Mouse (Mus musculus) mouse trophoblast stem cell (cell line): Measurements from ENCODE around the gene Slc35g3.
"Not testable (repeated sequence)": the region's sequence is repeated elsewhere in the genome, so short reads cannot be mapped to it uniquely, and the experiment has no call there.

Source experiments
- in situ Hi-C, 2 experiments: fragments of 300-500 bp; cut with MseI, MboI; formaldehyde crosslinking; loops; 2 replicates in 1 of 2; 3 replicates in 1 of 2; pipeline ENCODE4 v1.15.1; 2025

The Slc35g3 gene

GRCm38 (mm10) chr11:69757303-69758089 lies 4.3 kb downstream of the Slc35g3 start:
- in situ Hi-C loops: no loop called here

- in situ Hi-C loops: no loop called here
These were observed 7.1 kb downstream of the Slc35g3 start for GRCm38 (mm10) chr11:69754701-69755100.

GRCm38 (mm10) chr11:69754233-69754632 lies 7.5 kb downstream of the Slc35g3 start:
- in situ Hi-C loops: no loop called here

GRCm38 (mm10) chr11:69752686-69753085 lies 9.1 kb downstream of the Slc35g3 start:
- in situ Hi-C loops: no loop called here

GRCm38 (mm10) chr11:69751635-69752034 lies 10.1 kb downstream of the Slc35g3 start:
- in situ Hi-C loops: no loop called here

GRCm38 (mm10) chr11:69731408-69731807 lies 30.4 kb downstream of the Slc35g3 start:
- in situ Hi-C loops: not testable (repeated sequence)

DNA sequence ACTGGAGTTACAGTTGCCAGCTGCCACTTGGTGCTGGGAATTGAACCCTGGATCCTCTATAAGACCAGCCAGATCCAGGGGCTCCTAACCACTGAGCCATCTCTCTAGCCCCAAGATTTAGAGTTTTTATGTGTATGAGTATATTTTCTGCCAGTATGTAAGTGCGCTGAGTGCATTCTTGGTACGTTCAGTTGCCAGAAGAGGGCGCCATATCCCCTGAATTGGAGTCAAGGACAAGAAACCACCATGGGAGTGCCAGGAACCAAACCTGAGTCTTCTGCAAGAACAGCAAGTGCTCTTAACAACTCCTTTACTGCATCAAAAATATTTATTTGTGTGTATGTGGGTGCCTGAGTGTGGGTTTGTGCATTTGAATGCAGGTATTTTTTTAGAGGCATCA lies 32.7 kb downstream of the Slc35g3 start:
- in situ Hi-C loops: no loop called here

DNA sequence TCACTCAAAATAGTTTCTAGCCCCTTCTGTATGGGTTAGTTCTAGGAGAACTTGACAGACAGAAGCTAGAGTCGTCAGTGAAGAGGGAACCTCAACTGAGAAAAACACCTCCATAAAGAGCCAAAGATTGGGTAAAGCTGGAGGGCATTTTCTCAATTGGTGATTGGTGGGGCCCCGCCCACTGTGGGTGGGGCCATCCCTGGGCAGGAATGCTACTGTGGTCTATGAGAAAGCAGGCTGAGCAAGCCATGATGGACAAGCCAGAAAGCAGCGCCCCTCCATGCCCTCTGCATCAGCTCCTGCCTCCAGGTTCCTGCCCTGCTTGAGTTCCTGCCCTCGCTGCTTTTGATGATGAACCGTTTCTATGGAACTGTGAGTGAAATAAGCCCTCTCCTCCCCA lies 35.8 kb downstream of the Slc35g3 start:
- in situ Hi-C loops: no loop called here

- in situ Hi-C loops: no loop called here
These were observed 38.7 kb downstream of the Slc35g3 start for GRCm38 (mm10) chr11:69723074-69723473.

- in situ Hi-C loops: no loop called here
These were observed 40.9 kb downstream of the Slc35g3 start for GRCm38 (mm10) chr11:69720852-69721251.

DNA sequence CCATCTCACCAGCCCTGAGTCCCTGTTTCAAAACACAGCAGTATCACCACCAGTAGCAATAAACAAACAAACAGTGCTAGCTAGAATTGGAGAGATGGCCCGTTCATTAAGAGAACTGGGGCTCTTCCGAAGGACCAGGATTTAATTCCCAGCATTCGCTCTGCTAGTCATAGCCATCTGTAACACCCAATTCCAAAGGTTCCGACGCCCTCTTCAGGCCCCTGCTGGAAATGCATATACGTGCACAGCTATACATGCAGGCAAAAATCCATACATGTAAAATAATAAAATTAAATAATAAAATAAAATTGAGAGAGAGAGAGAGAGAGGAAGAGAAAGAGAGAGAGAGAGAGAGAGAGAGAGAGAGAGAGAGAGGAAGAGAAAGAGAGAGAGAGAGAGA lies 42.3 kb downstream of the Slc35g3 start:
- in situ Hi-C loops: loop anchor here in 1 of 2 experiments (5.0 kb wide), 1 partner anchor 37 kb away; the partner anchor contains the start of gene Senp3

DNA sequence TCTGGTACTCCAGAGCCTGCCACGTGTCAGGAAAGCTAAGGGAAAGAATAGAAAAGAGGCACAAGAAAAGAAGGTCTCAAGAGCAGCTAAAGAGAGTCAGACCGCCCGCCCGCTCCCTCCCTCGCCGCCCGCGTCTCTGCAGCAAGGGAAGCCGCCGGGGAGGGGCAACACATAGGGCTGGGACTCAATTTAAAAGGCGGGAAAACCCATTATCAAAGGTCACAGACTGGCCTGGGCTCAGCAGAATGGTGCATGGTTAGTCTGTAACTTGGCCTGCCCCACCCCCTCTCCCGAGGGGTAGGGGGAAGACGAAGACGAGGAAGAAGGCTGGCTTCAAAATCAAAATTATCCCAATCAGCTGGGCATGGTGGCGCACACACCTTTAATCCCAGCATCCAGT lies 43.1 kb downstream of the Slc35g3 start:
- in situ Hi-C loops: loop anchor here in 1 of 2 experiments (5.0 kb wide), 1 partner anchor 36 kb away; the partner anchor contains the start of gene Senp3

GRCm38 (mm10) chr11:69716953-69717352 lies 44.8 kb downstream of the Slc35g3 start:
- in situ Hi-C loops: loop anchor here in 1 of 2 experiments (5.0 kb wide), 1 partner anchor 35 kb away; the partner anchor contains the start of gene Senp3

- in situ Hi-C loops: loop anchor here in 1 of 2 experiments (5.0 kb wide), 1 partner anchor 34 kb away; the partner anchor contains the start of gene Senp3
These were observed 45.8 kb downstream of the Slc35g3 start for GRCm38 (mm10) chr11:69715929-69716328.

DNA sequence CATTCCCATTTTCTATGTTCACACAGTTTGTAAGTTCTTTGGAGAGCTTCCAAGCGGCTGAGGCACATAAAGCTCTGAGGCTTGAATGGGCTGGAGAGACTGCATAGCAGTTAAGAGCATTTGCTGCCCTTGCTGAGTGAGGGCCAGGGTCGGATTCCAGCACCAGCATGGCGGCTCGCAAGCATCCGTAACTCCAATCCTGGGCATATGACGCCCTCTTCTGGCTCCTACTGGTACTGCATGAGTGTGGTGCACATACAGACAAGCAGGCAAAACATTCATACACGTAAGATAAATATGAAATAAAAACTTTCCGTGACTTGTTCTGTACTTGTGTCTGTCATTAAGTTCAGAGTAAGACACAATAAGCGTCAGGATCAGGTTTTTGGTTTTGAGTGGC lies 46.3 kb downstream of the Slc35g3 start:
- in situ Hi-C loops: loop anchor here in 1 of 2 experiments (5.0 kb wide), 1 partner anchor 33 kb away; the partner anchor contains the start of gene Senp3

GRCm38 (mm10) chr11:69714636-69715329 lies 47.0 kb downstream of the Slc35g3 start:
- in situ Hi-C loops: loop anchor here in 1 of 2 experiments (5.0 kb wide), 1 partner anchor 32 kb away; the partner anchor contains the start of gene Senp3

GRCm38 (mm10) chr11:69712954-69713672 lies 48.7 kb downstream of the Slc35g3 start:
- in situ Hi-C loops: no loop called here

DNA sequence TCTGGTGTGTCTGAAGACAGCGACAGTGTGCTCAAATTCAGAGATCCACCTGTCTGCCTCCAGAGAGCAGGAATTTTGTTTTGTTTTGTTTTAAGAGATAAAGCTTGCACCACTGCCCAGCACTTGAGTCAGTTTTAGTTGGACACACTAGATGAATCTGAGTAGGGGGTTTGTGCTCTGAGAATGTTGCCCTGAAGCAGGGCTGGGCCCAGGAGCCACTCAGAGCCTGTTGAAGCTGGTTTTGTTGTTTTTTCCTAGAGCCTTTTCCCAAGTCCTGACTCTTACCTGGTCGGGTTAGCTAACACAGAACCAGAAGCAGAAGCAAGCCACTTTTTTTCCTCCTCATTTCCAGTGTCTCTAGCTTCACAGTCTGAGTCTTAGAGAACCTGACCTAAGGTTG lies 50.7 kb downstream of the Slc35g3 start:
- in situ Hi-C loops: no loop called here

- in situ Hi-C loops: no loop called here
These were observed 51.3 kb downstream of the Slc35g3 start for GRCm38 (mm10) chr11:69710470-69710869.
